Mouse (Mus musculus): ENCODE data around the gene Fez2.
A peak's percentile ranks its signal among the peaks of the same experiment; 100 is the strongest.

Fez2 gene

DNA sequence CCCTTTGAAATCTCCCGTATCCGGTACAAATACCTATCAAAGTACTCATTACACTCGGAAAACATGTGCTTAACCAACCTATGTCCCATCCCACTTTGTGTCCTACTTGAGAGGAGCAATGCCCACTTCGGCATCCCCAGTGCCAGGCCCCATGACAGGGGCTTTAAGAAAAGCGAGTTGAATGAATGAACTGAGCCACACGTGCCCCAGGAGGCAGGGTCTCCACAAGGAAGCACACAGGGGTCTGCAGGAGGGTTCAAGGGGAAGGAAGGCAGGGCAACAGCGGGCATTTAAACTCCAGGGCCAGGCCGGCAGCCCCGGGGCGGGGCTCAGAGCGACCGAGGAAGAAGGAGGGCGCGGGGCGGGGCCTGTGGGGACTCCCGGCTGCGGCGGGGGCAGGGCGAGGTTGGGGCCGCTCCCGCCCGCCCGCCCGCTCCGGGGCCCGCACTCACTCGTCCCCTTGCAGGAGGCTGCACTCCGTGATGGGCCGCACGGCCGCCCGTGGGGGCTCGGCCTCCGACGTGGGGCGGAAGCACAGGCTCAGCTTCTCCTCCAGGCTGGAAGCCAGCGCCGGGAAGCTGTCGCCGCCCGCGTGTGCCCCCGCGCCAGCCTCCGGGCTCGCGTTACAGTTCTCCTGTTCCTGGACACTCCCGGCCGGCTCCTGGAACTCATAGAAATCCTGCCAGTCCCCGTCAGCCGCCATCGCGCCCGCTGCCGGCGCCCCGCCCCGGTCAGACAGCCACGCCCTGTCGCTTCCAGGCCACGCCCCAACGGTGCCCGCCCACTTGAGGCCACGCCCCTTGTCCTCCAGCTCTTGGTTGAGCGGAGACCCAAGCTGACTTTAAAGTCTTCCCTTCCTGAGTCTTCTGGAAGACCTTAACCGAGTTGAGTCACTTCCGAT, at the start of gene Fez2:
Gene Fez2, minus strand, starts transcription at position 772 of the 901 bp plus-strand sequence.
- peak; percentile 97 for DNase-seq (ENCODE audit: low spot score)

DNA sequence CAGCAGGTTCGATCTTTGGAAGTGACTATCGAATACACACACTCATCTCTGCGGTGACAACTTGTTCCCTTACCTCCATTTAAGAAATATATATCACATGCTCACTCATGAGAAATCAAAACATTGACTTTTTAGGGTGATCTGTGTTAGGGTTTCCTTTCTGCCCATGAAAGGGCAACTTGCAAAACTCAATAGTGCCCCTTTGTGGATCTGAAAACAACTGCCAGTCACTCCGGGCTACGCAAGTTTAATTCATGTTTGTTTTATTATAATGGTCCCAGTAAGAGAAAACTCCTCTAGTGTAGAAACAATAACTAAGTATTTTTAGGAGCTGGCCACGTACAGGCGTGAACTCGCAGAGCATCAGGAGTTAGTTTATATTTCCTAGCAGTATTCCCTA, 47.5 kb upstream of the Fez2 start:
- no peak for DNase-seq (ENCODE audit: low spot score)

DNA sequence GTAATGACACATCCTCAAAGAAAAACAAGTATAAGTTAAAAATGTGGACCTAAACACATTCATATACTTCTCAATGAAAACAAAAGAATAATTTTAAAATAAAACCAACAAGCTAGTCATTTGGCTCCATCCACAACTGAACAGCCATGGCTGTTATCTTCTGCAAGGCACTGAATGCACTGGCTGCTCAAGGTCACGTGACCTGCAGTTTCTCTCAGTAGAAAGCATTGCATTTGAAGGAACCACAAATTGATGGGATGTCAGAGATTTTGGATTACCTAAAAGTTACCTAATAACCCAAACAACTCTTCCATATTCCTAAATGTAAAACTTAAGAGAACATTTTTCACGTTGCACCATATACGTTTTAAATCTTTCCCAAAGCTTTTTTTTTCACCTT, 47.1 kb upstream of the Fez2 start:
- DNase-seq (ENCODE audit: low spot score), result no peak

DNA sequence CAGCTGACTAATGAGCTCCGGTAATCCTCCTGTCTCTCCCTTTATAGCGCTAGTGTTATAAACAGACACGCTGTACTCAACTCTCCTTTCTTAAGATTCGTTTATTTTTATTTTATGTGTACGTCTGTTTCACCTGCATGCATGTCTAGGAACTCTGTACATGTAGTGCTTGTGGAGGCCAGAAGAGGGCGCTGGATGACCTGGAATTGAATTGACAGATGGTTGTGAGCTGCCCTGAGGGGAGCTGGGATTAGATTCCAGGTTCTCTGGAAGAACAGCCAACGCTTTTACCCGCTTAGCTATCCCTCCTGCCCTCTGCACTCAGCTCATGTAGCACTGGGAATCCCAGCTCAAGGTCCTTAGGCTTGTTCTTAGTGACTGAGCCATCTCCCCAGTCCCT, 42.2 kb upstream of the Fez2 start:
- DNase-seq (ENCODE audit: low spot score), result no peak

DNA sequence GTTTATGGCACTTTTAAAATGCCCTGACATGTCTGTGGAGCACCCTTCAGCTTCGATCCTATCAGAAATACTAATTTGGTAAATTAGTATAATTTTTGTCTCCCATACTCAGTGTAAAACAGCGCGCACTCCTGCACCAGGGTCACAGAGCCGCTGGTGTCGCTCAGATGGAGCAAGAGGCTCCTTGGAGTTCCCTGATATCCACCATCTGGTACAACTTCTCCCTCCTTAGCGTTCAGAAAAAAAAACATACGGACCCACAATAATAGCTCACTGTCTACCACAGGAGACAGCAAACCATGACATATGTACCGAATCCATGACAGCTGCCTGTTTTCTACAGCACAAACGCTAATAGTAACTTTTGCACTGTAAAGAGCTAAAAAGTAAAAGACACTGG, 37.6 kb upstream of the Fez2 start:
- no peak for DNase-seq (ENCODE audit: low spot score)

DNA sequence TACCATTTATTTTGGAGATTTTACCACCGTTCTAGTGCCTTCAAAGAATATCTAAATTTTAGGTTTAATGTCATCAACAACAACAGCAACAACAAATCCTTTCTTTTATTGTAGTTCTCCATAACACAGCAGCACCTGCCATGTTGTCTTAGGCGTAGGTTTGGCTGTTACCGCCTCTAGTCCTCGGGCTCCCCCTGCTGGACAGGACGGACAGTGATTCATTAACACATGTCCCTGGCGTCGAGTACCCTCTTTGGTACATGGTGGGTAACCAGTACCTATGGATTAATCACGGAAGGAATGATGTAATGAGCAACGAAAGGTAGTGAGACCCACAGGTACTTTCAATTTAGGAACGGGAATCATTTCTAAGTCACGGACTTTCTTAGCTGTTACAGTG, 37.2 kb upstream of the Fez2 start:
- peak; percentile 85 for DNase-seq (ENCODE audit: low spot score)

DNA sequence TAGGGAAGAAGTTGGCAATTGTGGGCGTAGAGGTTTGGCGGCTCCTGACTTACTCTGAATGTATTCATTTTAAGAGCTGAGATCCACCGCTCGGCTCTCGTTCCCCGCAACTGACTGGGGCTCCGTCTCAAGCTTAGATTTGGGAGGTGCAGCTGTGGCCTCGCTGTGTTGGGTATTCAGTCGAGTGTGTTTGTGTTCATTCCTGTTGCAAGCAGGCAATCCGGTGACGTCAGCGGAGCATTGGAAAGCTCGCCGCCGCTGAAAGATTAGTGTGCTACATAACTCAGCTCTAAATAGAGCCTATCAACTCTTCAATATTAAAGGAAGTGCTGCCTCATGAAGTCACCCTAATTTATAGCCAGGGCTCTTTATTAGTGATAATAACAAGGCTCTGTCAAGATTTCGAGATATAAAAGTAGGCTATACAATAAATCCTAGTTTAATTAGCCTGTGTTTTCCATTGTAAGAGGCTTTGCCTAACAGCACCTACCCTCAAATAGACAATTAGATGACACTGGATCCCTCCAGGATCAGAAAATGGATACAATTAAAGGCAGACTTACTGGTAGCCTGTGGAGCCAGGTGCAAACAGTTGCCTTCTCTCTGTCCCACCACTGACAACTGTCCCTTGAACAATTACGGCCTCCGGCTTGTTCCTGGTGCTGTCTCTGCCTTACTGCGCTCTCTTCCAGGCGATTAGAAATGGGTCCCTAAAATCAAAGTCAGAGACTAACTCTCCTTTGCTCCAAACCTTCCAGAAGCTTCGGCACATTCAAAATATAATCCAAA, 36.4 kb upstream of the Fez2 start:
- DNase-seq (ENCODE audit: low spot score), result no peak

DNA sequence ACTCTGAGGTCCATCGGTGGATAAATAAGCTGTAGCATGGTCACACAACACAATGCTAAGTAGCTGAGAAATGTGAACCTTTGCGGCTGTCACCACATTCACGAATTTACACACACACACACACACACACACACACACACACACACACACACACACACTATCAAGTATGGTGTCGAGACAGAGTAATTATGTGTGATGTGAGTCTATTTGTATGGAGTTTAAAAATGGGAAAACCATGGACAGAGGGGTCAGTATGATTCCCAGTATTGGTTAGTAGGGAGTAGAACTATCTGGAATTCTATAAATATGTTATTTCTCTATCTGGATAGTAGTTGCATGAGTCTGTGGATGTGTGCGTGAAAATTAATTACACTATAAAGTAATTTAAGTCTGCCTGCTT, 35.6 kb upstream of the Fez2 start:
- no peak for DNase-seq (ENCODE audit: low spot score)

GRCm38 (mm10) chr17:78451886-78452285, 33.9 kb upstream of the Fez2 start:
- no peak for DNase-seq (ENCODE audit: low spot score)

DNA sequence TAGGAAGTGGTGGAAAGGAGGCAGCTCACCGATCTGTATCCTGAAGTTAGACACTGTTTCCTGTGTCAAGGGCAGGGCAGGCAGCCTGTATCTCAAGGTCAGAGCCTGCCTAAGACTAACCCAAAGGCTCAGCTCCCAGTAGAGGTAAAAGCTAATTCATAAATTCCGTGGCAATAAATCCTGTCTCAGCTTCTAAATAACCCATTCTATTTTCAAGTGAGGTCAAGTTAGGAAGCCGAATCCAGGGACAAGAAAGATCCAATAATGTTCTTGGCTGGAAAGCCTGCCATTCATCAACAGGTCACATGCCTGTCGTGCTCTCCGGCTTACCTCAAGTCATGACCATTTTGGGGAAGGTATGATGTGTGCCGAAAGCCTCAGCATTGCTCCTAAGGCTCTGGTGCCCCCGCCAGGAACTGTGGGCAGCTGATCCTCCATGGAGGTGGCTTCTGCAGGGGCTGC, 33.4 kb upstream of the Fez2 start:
- no peak for DNase-seq (ENCODE audit: low spot score)

DNA sequence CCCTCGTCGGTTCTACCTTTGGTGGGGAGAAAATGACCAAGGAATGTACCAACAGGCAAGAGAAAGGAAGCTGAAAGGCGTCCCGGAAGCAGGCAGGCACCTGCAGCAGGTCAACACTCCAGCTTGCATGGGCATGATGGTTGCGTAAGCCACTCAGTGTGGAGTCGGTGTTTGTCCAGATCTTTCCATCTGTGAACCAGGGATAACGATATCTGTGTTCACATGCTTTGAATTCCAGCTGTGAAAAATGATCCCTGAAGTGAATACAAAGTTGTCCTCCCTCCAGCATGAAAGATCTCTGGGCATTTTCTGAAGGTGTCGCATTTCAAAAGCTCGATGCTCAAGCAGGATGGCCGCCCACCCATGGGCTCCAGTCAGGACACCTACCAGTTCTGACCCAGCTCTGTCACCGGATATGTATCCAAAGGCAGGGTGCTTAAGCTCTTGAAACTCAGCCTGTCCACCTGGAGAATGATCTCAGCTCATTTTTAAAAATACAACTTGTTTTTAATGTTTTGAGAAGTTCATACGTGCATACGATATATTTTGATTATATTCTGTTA, 31.8 kb upstream of the Fez2 start:
- DNase-seq (ENCODE audit: low spot score), result no peak

DNA sequence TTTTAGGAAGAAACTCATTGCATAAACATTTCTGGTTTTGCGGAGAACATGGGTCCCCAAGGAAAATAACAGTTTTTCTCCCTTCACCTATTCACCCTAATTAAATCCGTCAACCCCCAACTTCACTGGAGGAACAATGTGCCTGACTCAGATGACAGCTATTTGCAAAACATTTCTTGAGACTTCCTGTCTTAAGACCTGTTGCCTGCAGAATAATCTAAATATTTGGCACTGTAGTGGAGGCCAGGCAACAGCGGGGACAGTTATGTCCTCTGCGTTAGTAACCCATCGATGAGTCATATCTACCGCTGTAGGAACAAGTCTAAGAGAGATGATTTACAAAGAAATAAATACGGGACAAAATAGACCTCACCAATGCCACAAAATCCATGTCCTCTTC, 26.9 kb upstream of the Fez2 start:
- DNase-seq (ENCODE audit: low spot score), result no peak

DNA sequence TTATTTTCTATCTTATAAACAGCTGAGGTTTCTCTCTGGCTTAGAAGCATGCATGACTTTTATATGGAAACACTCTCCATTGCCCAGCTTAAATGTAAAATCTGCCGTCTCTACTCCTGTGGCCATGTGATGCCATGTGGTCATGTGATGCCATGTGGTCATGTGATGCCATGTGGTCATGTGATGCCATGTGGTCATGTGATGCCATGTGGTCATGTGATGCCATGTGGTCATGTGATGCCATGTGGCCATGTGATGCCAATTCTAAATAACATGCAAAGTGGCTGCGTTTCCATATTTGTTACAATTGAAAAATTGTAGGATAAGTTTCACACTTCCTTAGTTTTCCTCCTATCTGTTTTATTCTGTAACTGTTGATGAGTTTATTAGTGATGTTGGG, 22.8 kb upstream of the Fez2 start:
- no peak for DNase-seq (ENCODE audit: low spot score)

GRCm38 (mm10) chr17:78437161-78437560, 19.2 kb upstream of the Fez2 start:
- no peak for DNase-seq (ENCODE audit: low spot score)

DNA sequence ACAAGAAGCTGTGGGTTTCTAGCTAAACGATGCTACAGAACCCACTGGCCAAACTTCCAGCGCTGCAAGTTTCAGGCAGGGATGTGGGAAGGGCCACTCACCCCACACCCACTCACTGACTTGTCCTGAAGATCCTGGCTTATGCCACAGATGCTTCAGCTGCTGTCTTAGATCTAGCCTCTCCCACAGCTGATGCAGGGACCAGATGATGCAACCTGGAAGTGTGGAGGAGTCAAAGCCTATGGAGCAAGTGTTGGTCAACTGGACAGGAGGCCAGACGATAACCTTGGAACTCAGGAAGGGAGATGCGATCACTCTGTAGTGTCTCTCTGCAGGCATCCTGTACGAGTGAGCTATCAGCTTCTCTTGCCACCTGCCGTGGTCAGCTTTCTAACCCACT, 17.7 kb upstream of the Fez2 start:
- DNase-seq (ENCODE audit: low spot score), result no peak

- peak; percentile 61 for DNase-seq (ENCODE audit: low spot score)
These were observed 16.8 kb upstream of the Fez2 start for GRCm38 (mm10) chr17:78434746-78435145.

DNA sequence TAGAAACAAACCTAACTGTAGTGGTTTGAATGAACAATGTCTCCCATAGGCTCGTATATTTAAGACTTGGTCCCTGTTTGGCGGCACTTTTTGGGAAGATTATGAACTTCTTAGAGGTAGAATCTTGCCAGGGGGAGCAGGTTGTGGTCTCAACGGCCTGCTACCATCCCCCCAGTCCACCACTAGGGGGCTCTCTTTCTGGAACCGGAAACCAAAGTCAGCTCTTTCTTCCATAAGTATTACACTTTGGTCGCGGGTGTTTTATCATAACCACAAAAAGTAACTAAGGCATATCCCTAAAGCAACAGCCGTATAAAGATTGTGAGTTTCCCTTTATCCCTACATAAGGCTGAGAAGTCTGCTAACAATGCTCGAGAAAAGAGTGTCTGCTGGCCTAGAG, 12.4 kb upstream of the Fez2 start:
- DNase-seq (ENCODE audit: low spot score), result no peak

DNA sequence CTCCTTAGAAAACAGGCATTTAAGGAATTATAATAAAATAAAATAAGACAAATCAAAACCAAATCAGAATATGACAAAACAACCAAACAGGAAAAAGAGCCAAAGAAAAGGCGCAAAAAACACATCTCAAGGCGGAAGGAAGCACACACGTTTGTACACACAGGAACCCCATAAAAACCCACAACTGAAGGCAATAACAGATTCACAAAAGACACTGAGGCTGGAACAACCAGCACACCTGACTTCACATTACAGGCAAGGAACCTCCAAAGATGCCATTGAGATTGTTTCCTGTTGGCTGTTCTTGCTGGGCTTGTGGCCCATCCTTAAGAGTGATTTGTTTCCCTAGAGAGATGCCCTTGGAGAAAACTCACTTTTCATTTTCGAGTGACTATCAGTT, 11.1 kb upstream of the Fez2 start:
- no peak for DNase-seq (ENCODE audit: low spot score)

GRCm38 (mm10) chr17:78425026-78425425, 7.1 kb upstream of the Fez2 start:
- DNase-seq (ENCODE audit: low spot score), result no peak

- DNase-seq (ENCODE audit: low spot score), result no peak
These were observed 1.3 kb upstream of the Fez2 start for GRCm38 (mm10) chr17:78419216-78419615.

DNA sequence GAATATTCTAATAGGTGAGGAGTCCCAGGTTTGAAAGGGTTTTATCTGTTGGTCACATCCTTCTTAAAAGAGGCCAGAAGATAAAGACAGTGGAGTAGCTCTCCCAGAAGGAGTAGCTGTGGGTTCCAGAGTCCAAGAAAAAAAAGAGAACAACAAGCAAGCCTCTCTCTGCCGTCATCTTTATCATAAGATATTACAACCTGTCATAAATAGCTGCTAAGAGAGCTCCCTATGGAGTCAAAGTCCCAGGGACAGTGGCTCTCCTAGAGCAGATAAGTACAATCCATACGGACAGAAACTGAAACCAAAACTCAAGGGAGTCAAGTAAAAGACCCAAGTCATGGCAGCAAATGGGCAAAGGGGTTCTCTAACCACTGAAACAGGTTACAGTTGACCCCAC, 2.7 kb downstream of the Fez2 start:
- DNase-seq (ENCODE audit: low spot score), result no peak

DNA sequence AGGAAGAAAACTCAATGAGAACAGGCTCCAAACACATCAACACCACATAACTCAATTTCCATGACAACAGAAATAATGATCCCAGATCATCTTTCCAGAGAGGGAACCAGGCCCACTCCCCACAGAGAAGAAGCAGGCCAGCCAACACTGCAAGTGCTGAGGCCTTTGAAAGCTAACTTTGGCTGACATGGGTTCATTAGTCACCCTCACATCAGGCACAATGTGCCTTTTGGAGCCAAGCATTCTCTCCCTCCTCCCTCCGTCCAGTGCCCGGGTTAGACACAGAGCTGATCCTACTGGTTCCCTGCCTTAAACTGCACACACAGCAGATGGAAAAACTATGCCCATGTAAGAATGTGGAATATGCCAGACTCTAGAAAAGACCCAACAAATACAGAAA, 8.1 kb downstream of the Fez2 start:
- no peak for DNase-seq (ENCODE audit: low spot score)

DNA sequence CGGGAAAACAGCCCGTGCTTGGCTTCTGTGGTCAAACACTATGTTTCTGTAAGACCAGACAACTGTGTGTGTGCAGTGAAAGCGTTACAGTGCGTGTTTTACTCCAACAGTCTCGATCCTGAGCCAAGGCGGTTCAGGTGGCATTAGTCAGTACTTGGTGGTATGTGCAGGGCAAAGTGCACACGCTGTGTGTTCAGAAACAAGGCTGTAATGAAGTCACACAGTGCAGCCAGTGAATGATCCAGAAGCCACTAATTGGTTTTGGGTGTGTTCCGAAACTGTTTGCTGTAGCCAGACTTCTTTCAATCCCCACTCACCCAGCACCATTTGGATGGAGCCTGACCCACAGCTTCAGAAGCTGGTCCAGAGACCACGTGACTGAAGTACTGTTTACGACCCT, 9.6 kb downstream of the Fez2 start:
- DNase-seq (ENCODE audit: low spot score), result no peak

Measured in urinary bladder, postnatal 25 days (tissue).